Mouse (Mus musculus): ENCODE results near the gene Gm1043. TPM values are rescaled to one million over a fixed set of nuclear protein-coding genes. Genes with fewer than 3 reads are reported as not detected.

Gm1043 gene
- total and polyA plus RNA-seq, 2 experiments from 2014 or later, result 1.4 to 22.1 TPM

DNA sequence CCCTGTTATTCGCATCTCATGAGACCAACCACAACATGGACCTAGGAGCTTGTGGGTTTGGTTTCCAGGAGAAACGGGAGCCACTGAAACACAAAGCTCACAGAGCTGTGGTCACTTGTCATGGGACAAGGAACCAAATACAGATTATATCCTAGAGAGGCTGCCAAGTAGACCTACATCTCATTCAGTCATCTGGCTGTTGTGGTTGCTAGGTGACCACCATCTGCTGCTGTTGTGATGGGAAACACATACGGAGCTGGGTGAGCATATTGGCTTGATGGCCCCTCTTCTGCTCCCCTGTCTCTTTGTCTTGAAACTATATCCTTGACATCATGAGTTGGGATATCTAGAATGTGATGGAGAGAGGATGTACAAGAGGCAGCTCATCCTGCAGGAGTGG lies 112.3 kb downstream of the Gm1043 start:
- H3K4me2 ChIP-seq (ENCODE audit: low read depth), result no peak overlapping the region
- no peaks in the 10 kb centered on the region; the same call in 1 of the 2 replicates for H3K36me3 ChIP-seq (ENCODE audit: insufficient read depth)
- peak; percentile 50 for ATAC-seq
- peaks cover 7% of the 10 kb centered on the region; the same call in 1 of the 2 replicates for H3K4me1 ChIP-seq (ENCODE audit: insufficient read depth)
- H3K9me3 ChIP-seq (ENCODE audit: low read length), result no peaks in the 10 kb centered on the region
- DNase-seq, result no peak
- H3K27ac ChIP-seq (ENCODE audit: low read depth, low read length), result no peak overlapping the region
- WGBS, result 55% methylated on average over 3 of the region's 3 CpGs
- no peak overlapping the region for H3K9ac ChIP-seq
- H3K4me3 ChIP-seq (ENCODE audit: low read depth, low read length), result no peak overlapping the region
- TF ChIP-seq CTCF (IDR thresholded peaks at IDR 0.05; ENCODE audit: low read depth), result no peak
- H3K27me3 ChIP-seq (ENCODE audit: insufficient read depth, low read length), result no peaks in the 10 kb centered on the region

DNA sequence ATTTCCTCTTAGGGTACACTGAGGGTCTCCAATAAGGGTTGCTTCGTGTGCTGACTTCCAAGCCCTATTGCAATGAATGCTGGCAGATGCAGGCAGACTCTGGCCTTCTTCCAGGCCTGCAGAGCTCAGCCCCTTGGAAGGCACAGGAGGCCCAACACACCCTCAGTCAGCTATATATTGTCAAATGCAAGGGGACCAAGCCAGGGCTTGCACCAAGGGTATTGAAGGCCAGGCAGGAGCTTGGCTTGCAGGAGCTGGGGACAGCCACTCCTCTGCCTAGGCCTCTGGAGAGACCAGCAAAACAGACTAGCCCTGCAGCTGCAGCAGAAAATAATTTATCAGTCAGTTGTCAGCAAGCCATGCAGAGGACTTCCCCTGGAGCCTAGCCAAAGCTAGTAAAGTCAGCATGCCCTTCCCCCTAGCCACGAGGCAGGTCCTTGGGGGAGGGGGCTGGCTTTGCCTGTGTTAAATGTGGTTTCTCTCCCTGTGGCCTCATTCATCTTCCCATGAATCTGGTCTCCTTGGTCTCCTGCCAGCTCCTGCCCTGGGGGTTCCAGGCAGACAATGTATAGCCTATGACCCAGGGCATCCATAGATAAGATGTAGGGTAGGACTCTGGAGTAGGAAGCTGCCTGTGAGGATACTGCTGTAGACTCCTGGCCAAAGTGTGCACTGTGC lies 113.0 kb downstream of the Gm1043 start:
- Histone ChIP-seq H3K27ac (ENCODE audit: low read depth, low read length) (peak overlapping the region; percentile 40), H3K36me3 (ENCODE audit: insufficient read depth) (no peaks in the 10 kb centered on the region; the same call in 1 of the 2 replicates), H3K4me2 (ENCODE audit: low read depth) (no peak overlapping the region), H3K9me3 (ENCODE audit: low read length) (no peaks in the 10 kb centered on the region), H3K4me3 (ENCODE audit: low read depth, low read length) (no peak overlapping the region), H3K4me1 (ENCODE audit: insufficient read depth) (peaks cover 7% of the 10 kb centered on the region; the same call in 1 of the 2 replicates), H3K27me3 (ENCODE audit: insufficient read depth, low read length) (no peaks in the 10 kb centered on the region), H3K9ac (peak overlapping the region; percentile 18; the same call in 1 of the 2 replicates)
- DNase-seq, result no peak
- peak; percentile 47 for ATAC-seq
- no peak for TF ChIP-seq CTCF (IDR thresholded peaks at IDR 0.05; ENCODE audit: low read depth)
- 16% methylated on average over 2 of the region's 2 CpGs for WGBS

DNA sequence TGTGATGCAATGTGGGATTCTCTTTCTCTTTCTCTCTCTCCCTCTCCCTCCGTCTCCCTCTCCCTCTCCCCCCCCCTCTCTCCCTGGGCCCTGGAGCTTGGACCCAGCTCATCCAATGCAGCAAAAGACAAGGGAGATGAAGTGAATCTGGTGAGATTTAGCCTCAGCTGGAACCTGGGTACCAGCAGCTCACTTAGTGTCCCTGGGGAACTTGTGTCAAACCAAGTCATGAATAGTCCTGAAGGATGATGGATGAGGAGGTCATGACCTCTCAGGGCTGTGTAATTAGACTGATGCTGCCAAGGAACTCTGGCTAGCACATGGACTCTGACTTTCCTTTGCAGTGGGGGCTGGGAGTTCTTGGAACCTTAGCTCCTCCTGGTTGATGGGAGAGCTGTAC lies 117.1 kb downstream of the Gm1043 start:
- 42% methylated on average over 1 of the region's 1 CpGs for WGBS
- no peak for DNase-seq
- TF ChIP-seq CTCF (IDR thresholded peaks at IDR 0.05; ENCODE audit: low read depth), result no peak
- no peak for ATAC-seq
- peaks cover 11% of the 10 kb centered on the region; the same call in 1 of the 2 replicates for H3K4me1 ChIP-seq (ENCODE audit: insufficient read depth)
- no peaks in the 10 kb centered on the region for H3K36me3 ChIP-seq (ENCODE audit: insufficient read depth)
- H3K9ac ChIP-seq, result no peak overlapping the region
- H3K27ac ChIP-seq (ENCODE audit: low read depth, low read length), result no peak overlapping the region
- no peaks in the 10 kb centered on the region for H3K27me3 ChIP-seq (ENCODE audit: insufficient read depth, low read length)
- no peak overlapping the region for H3K4me3 ChIP-seq (ENCODE audit: low read depth, low read length)
- H3K4me2 ChIP-seq (ENCODE audit: low read depth), result no peak overlapping the region
- H3K9me3 ChIP-seq (ENCODE audit: low read length), result no peaks in the 10 kb centered on the region

DNA sequence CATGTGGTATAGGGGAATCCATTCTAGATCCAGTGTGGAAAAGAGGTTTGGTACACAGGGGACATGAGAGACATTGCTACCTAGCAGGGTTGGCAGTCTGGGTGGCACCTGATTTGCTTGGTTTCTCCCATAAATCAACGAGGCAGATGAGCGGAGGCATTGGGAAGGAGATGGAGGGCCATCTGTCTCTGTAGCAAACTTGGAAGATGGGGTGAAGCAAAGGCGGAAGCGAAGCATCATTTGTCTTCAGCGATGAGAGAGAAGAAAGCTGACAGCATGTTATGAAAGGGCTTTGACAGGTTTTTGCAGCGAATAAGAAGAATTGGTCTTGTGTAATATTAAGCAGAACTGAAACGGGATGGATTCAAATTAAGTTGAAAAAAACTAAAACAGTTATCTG lies 119.7 kb downstream of the Gm1043 start:
- ATAC-seq, result peak; percentile 27
- TF ChIP-seq CTCF (IDR thresholded peaks at IDR 0.05; ENCODE audit: low read depth), result no peak
- no peak overlapping the region for H3K4me2 ChIP-seq (ENCODE audit: low read depth)
- no peaks in the 10 kb centered on the region for H3K36me3 ChIP-seq (ENCODE audit: insufficient read depth)
- no peak overlapping the region for H3K27ac ChIP-seq (ENCODE audit: low read depth, low read length)
- no peak for DNase-seq
- peaks cover 4% of the 10 kb centered on the region; the same call in 1 of the 2 replicates for H3K4me1 ChIP-seq (ENCODE audit: insufficient read depth)
- H3K9ac ChIP-seq, result no peak overlapping the region
- 66% methylated on average over 7 of the region's 7 CpGs for WGBS
- no peaks in the 10 kb centered on the region for H3K9me3 ChIP-seq (ENCODE audit: low read length)
- no peak overlapping the region for H3K4me3 ChIP-seq (ENCODE audit: low read depth, low read length)
- H3K27me3 ChIP-seq (ENCODE audit: insufficient read depth, low read length), result no peaks in the 10 kb centered on the region

DNA sequence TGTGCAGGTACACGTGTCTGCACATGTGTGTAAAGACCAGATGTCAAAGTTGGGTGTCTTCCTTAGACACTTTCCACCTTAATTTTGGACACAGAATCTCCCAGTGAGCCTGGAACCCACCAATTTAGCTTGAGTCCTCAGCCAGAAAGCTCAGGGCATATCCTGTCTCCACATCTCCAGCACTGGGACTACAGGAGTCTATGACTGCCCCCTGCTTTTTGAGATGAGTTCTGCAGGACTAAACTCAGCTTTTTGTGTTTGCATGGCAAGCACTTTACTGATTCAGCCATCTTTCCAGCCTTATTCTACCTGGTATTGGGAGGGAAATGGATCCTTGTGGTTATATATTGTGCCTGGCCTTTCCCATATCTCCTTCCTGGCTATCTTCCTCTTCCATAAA lies 120.2 kb downstream of the Gm1043 start:
- WGBS, result 93% methylated on average over 1 of the region's 1 CpGs
- H3K4me3 ChIP-seq (ENCODE audit: low read depth, low read length), result no peak overlapping the region
- no peak overlapping the region for H3K27ac ChIP-seq (ENCODE audit: low read depth, low read length)
- no peak overlapping the region for H3K9ac ChIP-seq
- no peak; the same call in 1 of the 2 replicates for ATAC-seq
- H3K4me2 ChIP-seq (ENCODE audit: low read depth), result no peak overlapping the region
- H3K36me3 ChIP-seq (ENCODE audit: insufficient read depth), result no peaks in the 10 kb centered on the region
- TF ChIP-seq CTCF (IDR thresholded peaks at IDR 0.05; ENCODE audit: low read depth), result no peak
- H3K9me3 ChIP-seq (ENCODE audit: low read length), result no peaks in the 10 kb centered on the region
- H3K4me1 ChIP-seq (ENCODE audit: insufficient read depth), result peaks cover 4% of the 10 kb centered on the region; the same call in 1 of the 2 replicates
- DNase-seq, result no peak
- no peaks in the 10 kb centered on the region for H3K27me3 ChIP-seq (ENCODE audit: insufficient read depth, low read length)

DNA sequence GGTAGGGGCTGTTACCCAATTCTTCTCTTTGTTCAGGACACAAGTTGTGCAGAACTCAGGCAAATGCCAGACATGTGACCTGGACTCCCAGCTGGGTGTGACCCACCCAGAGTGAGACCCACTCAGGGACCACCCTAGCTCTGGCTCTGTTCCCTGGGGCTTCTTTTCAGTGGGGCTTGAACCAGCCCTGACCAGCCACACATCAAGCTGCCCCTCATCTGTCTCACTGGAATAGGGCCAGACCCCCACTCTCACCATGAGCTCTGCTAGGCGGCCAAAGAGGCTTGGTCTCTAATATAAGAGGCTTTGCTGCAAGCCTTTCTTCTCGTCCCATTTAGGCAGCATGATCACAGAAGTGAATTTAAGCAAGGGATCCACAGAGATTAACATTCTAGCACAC lies 121.2 kb downstream of the Gm1043 start:
- H3K9ac ChIP-seq, result no peak overlapping the region
- H3K36me3 ChIP-seq (ENCODE audit: insufficient read depth), result no peaks in the 10 kb centered on the region
- no peak overlapping the region for H3K4me3 ChIP-seq (ENCODE audit: low read depth, low read length)
- no peak for ATAC-seq
- WGBS, result 53% methylated on average over 2 of the region's 2 CpGs
- H3K9me3 ChIP-seq (ENCODE audit: low read length), result no peaks in the 10 kb centered on the region
- DNase-seq, result no peak
- TF ChIP-seq CTCF (IDR thresholded peaks at IDR 0.05; ENCODE audit: low read depth), result no peak
- H3K27ac ChIP-seq (ENCODE audit: low read depth, low read length), result no peak overlapping the region
- peaks cover 4% of the 10 kb centered on the region; the same call in 1 of the 2 replicates for H3K4me1 ChIP-seq (ENCODE audit: insufficient read depth)
- no peak overlapping the region for H3K4me2 ChIP-seq (ENCODE audit: low read depth)
- H3K27me3 ChIP-seq (ENCODE audit: insufficient read depth, low read length), result no peaks in the 10 kb centered on the region

DNA sequence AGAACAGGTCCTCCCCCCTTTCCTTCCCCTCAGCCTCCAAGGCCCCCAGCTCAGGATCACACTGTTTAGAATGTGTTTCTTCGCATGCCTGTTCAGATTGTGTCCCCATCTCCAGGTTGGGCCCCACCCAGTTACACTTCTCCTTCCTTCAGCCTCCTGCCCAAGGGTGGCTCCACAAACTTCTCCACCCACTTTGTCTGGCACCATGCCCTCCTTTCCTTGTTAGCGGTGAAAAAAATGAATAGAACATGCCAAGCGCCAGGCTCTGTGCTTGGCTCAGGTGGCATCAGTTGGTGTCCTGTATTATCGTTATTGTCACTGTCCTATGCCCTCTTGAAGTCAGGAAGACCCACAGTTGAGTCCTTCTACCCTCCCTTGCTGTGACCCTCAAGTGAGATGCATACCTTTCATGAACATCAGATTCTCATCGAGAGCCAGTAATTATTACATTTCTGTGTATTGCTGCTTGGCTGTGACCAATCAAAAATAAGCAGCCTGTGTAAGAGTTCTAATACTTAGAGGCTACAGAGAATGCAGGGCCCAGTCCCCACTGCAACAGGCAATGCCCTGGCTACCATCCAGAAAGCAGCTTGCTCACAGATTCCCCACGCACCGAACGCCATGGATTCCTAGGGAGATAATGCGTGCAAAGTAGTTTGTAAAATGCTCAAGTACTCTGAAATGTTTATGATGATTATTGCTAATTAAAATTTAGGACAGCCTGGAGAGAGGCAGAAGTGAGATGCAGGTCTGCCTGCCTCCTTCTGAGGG lies 128.0 kb downstream of the Gm1043 start:
- Histone ChIP-seq H3K4me3 (ENCODE audit: low read depth, low read length) (no peak overlapping the region), H3K4me1 (ENCODE audit: insufficient read depth) (no peaks in the 10 kb centered on the region), H3K36me3 (ENCODE audit: insufficient read depth) (no peaks in the 10 kb centered on the region), H3K27me3 (ENCODE audit: insufficient read depth, low read length) (no peaks in the 10 kb centered on the region), H3K4me2 (ENCODE audit: low read depth) (no peak overlapping the region), H3K9ac (no peak overlapping the region), H3K27ac (ENCODE audit: low read depth, low read length) (no peak overlapping the region), H3K9me3 (ENCODE audit: low read length) (no peaks in the 10 kb centered on the region)
- no peak for TF ChIP-seq CTCF (IDR thresholded peaks at IDR 0.05; ENCODE audit: low read depth)
- no peak for ATAC-seq
- DNase-seq, result no peak
- WGBS, result 65% methylated on average over 9 of the region's 9 CpGs
